Mouse (Mus musculus) stomach, postnatal 0 days (tissue): Measurements from ENCODE around the gene Ap3b1. TPM values are rescaled to one million over a fixed set of nuclear protein-coding genes. Genes with fewer than 3 reads are reported as not detected.

Experiments
- ATAC-seq: fragments of 200-750 bp; cut with Nextera tagmentation; 2 replicates; pipeline ENCODE4 v1.8.0; 2017; ENCODE audit not compliant: low FRiP score, low TSS enrichment
- DNase-seq: peaks from one replicate; pipeline ENCODE4 v3.0.0-alpha.2; 2016; ENCODE audit warnings: low spot score
- H3K27ac ChIP-seq: fragments of 300-500 bp; sonication (generic); replicated peaks from 2 replicates; pipeline ENCODE4 v1.5.1; 2014; ENCODE audit warnings: mild to moderate bottlenecking, control low read depth
- H3K27me3 ChIP-seq: fragments of 300-500 bp; sonication (generic); 2 replicates; pipeline ENCODE4 v1.6.1; 2014; ENCODE audit warnings: low read length; ENCODE audit not compliant: control insufficient read depth, insufficient read depth
- H3K36me3 ChIP-seq: fragments of 300-500 bp; sonication (generic); 2 replicates; pipeline ENCODE4 v1.6.1; 2014; ENCODE audit warnings: low read length, mixed read lengths; ENCODE audit not compliant: control insufficient read depth, insufficient read depth
- H3K4me1 ChIP-seq: fragments of 300-500 bp; sonication (generic); replicated peaks from 2 replicates; pipeline ENCODE4 v1.6.1; 2014; ENCODE audit warnings: antibody characterized with exemption; ENCODE audit not compliant: control insufficient read depth, insufficient read depth
- H3K4me2 ChIP-seq: fragments of 300-500 bp; sonication (generic); replicated peaks from 2 replicates; pipeline ENCODE4 v1.6.1; 2014; ENCODE audit warnings: low read depth, mild to moderate bottlenecking, control low read depth, moderate library complexity
- H3K4me3 ChIP-seq: fragments of 300-500 bp; sonication (generic); 2 replicates; pipeline ENCODE4 v1.5.1; 2014; ENCODE audit warnings: low read depth, low read length, control low read depth
- H3K9ac ChIP-seq: fragments of 300-500 bp; sonication (generic); 2 replicates; pipeline ENCODE4 v1.6.1; 2014; ENCODE audit warnings: mild to moderate bottlenecking, low read length, control low read depth, mixed read lengths
- H3K9me3 ChIP-seq: fragments of 300-500 bp; sonication (generic); 2 replicates; pipeline ENCODE4 v1.6.1; 2016; ENCODE audit warnings: low read length; ENCODE audit not compliant: control insufficient read depth
- CTCF ChIP-seq: IDR thresholded peaks from 2 replicates; pipeline ENCODE4 v1.5.1; 2016; ENCODE audit warnings: antibody characterized with exemption, low read depth, mild to moderate bottlenecking, moderate library complexity
- EP300 ChIP-seq: optimal IDR thresholded peaks from 2 replicates; pipeline ENCODE3; 2016; ENCODE audit warnings: antibody characterized with exemption
- WGBS: fragments of 180-500 bp; shearing (Covaris S2); extraction: QIAGEN DNeasy Blood & Tissue Kit; methylation state at CpG from one replicate; pipeline ENCODE4 v1.1.7; 2014; 5-methylcytosine and 5-hydroxymethylcytosine counted together
- polyA plus RNA-seq: library from polyadenylated mRNA; unstranded; fragments of >200 nt; fragmentation: Nextera tagmentation; extraction: Ambion mirVana; gene quantifications from 2 replicates; pipeline ENCODE4 v1.2.1, GENCODE M21; 2015

The Ap3b1 gene
- polyA plus RNA-seq, 1 experiment from 2014 or later = 30.3 TPM

GRCm38 (mm10) chr13:94549580-94549979 is 190.8 kb downstream of the Ap3b1 start:
- no peak for DNase-seq

GRCm38 (mm10) chr13:94550037-94550436 is 191.3 kb downstream of the Ap3b1 start:
- no peaks in the 10 kb centered on the region for H3K9me3 ChIP-seq
- 41% methylated on average over 4 of the region's 4 CpGs for WGBS
- H3K4me2 ChIP-seq = no peak overlapping the region
- no peaks in the 10 kb centered on the region for H3K36me3 ChIP-seq
- no peak overlapping the region for H3K9ac ChIP-seq
- TF ChIP-seq CTCF (no peak), EP300 (no peak)
- DNase-seq (no peak), ATAC-seq (no peak)
- H3K27me3 ChIP-seq = no peaks in the 10 kb centered on the region
- no peak overlapping the region for H3K27ac ChIP-seq
- no peak overlapping the region for H3K4me3 ChIP-seq
- 0 out of 2 replicates have a peak, but pooled peaks cover 2% of the 10 kb centered on the region for H3K4me1 ChIP-seq

More at GRCm38 (mm10) chr13:94549580-94549979, 190.8 kb downstream of the Ap3b1 start:
- no peak overlapping the region for H3K4me3 ChIP-seq
- H3K27ac ChIP-seq = no peak overlapping the region
- H3K36me3 ChIP-seq = no peaks in the 10 kb centered on the region
- 0 out of 2 replicates have a peak, but pooled peaks cover 2% of the 10 kb centered on the region for H3K4me1 ChIP-seq
- WGBS = 58% methylated on average over 3 of the region's 3 CpGs
- H3K4me2 ChIP-seq = no peak overlapping the region
- H3K9me3 ChIP-seq = no peaks in the 10 kb centered on the region
- ATAC-seq = no peak
- no peaks in the 10 kb centered on the region for H3K27me3 ChIP-seq
- no peak for TF ChIP-seq CTCF
- H3K9ac ChIP-seq = no peak overlapping the region

- 2% methylated on average over 3 of the region's 3 CpGs for WGBS
- no peak overlapping the region for H3K4me3 ChIP-seq
- H3K4me1 ChIP-seq = no peaks in the 10 kb centered on the region
- no peak overlapping the region for H3K4me2 ChIP-seq
- ATAC-seq (no peak), DNase-seq (peak; percentile 75)
- no peaks in the 10 kb centered on the region for H3K9me3 ChIP-seq
- no peaks in the 10 kb centered on the region for H3K36me3 ChIP-seq
- H3K27ac ChIP-seq = no peak overlapping the region
- H3K27me3 ChIP-seq = no peaks in the 10 kb centered on the region
- no peak overlapping the region for H3K9ac ChIP-seq
- no peak for TF ChIP-seq EP300
- TF ChIP-seq CTCF = peak; percentile 96
Observed at GRCm38 (mm10) chr13:94560011-94560410, 201.3 kb downstream of the Ap3b1 start.

- Histone ChIP-seq H3K9me3 (no peaks in the 10 kb centered on the region), H3K27me3 (no peaks in the 10 kb centered on the region), H3K36me3 (0 out of 2 replicates have a peak, but pooled peaks cover 4% of the 10 kb centered on the region), H3K4me3 (no peak overlapping the region), H3K9ac (no peak overlapping the region), H3K4me2 (no peak overlapping the region), H3K4me1 (no peaks in the 10 kb centered on the region), H3K27ac (no peak overlapping the region)
- TF ChIP-seq CTCF (no peak), EP300 (no peak)
- ATAC-seq = no peak
- DNase-seq = no peak
- 81% methylated on average over 11 of the region's 11 CpGs for WGBS
Observed at GRCm38 (mm10) chr13:94560878-94561277, 202.1 kb downstream of the Ap3b1 start.

- Histone ChIP-seq H3K36me3 (0 out of 2 replicates have a peak, but pooled peaks cover 8% of the 10 kb centered on the region), H3K4me1 (no peaks in the 10 kb centered on the region), H3K9ac (no peak overlapping the region), H3K27me3 (no peaks in the 10 kb centered on the region), H3K9me3 (no peaks in the 10 kb centered on the region), H3K4me3 (no peak overlapping the region), H3K27ac (no peak overlapping the region), H3K4me2 (0 out of 2 replicates have a peak overlapping the region, but pooled peaks have one; percentile 14)
- no peak for ATAC-seq
- 30% methylated on average over 9 of the region's 9 CpGs for WGBS
- TF ChIP-seq CTCF (no peak), EP300 (no peak)
- peak; percentile 24 for DNase-seq
Observed at GRCm38 (mm10) chr13:94562652-94563339, 204.0 kb downstream of the Ap3b1 start.

GRCm38 (mm10) chr13:94563836-94564235 is 205.1 kb downstream of the Ap3b1 start:
- DNase-seq = no peak
- Histone ChIP-seq H3K9me3 (no peaks in the 10 kb centered on the region), H3K4me2 (no peak overlapping the region), H3K4me3 (no peak overlapping the region), H3K27me3 (no peaks in the 10 kb centered on the region), H3K27ac (no peak overlapping the region), H3K9ac (no peak overlapping the region), H3K36me3 (0 out of 2 replicates have a peak, but pooled peaks cover 8% of the 10 kb centered on the region), H3K4me1 (no peaks in the 10 kb centered on the region)
- ATAC-seq = no peak
- TF ChIP-seq EP300 (no peak), CTCF (no peak)
- WGBS = 94% methylated on average over 8 of the region's 8 CpGs
